Mouse (Mus musculus): ENCODE data around the gene Sar1b. TPM values are rescaled to one million over a fixed set of nuclear protein-coding genes. Genes with fewer than 3 reads are reported as not detected.
"Not testable (repeated sequence)": the region's sequence is repeated elsewhere in the genome, so short reads cannot be mapped to it uniquely, and the experiment has no call there.

Sar1b gene
- polyA plus RNA-seq, 1 experiment from 2014 or later = 206 TPM

- Histone ChIP-seq H3K27me3 (ENCODE audit: control insufficient read depth, insufficient read depth, low read depth, low read length) (no peaks in the 10 kb centered on the region), H3K9ac (ENCODE audit: low read depth, low read length) (peak overlapping the region; percentile 90)
- WGBS = under 1% methylated on average over 37 of the region's 46 CpGs
Observed at GRCm38 (mm10) chr11:51755621-51756311, 7.7 kb upstream of the Sar1b start.

GRCm38 (mm10) chr11:51756352-51756771 lies 7.1 kb upstream of the Sar1b start:
- no peaks in the 10 kb centered on the region for H3K9me3 ChIP-seq (replicated peaks; ENCODE audit: control insufficient read depth, low read length, poor library complexity, severe bottlenecking)
- H3K4me1 ChIP-seq (ENCODE audit: control insufficient read depth, insufficient read depth, low read length) = peaks cover 24% of the 10 kb centered on the region
- ATAC-seq = peak; percentile 98
- under 1% methylated on average over 41 of the region's 41 CpGs for WGBS
- H3K9ac ChIP-seq (ENCODE audit: low read depth, low read length) = peak overlapping the region; percentile 90
- peak overlapping the region; percentile 89 for H3K4me3 ChIP-seq (ENCODE audit: low read depth, low read length)
- H3K27ac ChIP-seq (ENCODE audit: low read length) = peak overlapping the region; percentile 79
- no peaks in the 10 kb centered on the region for H3K36me3 ChIP-seq (ENCODE audit: control insufficient read depth, insufficient read depth, low read length)
- H3K27me3 ChIP-seq (ENCODE audit: control insufficient read depth, insufficient read depth, low read depth, low read length) = 0 out of 2 replicates have a peak, but pooled peaks cover under 1% of the 10 kb centered on the region
- H3K4me2 ChIP-seq (ENCODE audit: low read length) = peak overlapping the region; percentile 96

More at GRCm38 (mm10) chr11:51755621-51756311, 7.7 kb upstream of the Sar1b start:
- H3K27ac ChIP-seq (ENCODE audit: low read length) = peak overlapping the region; percentile 79
- H3K9me3 ChIP-seq (replicated peaks; ENCODE audit: control insufficient read depth, low read length, poor library complexity, severe bottlenecking) = no peaks in the 10 kb centered on the region
- H3K4me1 ChIP-seq (ENCODE audit: control insufficient read depth, insufficient read depth, low read length) = peaks cover 24% of the 10 kb centered on the region
- H3K4me3 ChIP-seq (ENCODE audit: low read depth, low read length) = peak overlapping the region; percentile 89
- peak overlapping the region; percentile 96 for H3K4me2 ChIP-seq (ENCODE audit: low read length)
- no peaks in the 10 kb centered on the region for H3K36me3 ChIP-seq (ENCODE audit: control insufficient read depth, insufficient read depth, low read length)
- peak; percentile 75 for ATAC-seq

- peak overlapping the region; percentile 79 for H3K27ac ChIP-seq (ENCODE audit: low read length)
- WGBS = 74% methylated on average over 11 of the region's 11 CpGs
- peak; percentile 14; the same call in 1 of the 2 replicates for ATAC-seq
Observed at GRCm38 (mm10) chr11:51757023-51757422, 6.5 kb upstream of the Sar1b start.

GRCm38 (mm10) chr11:51757625-51758024 lies 5.9 kb upstream of the Sar1b start:
- no peak overlapping the region for H3K4me2 ChIP-seq (ENCODE audit: low read length)
- H3K4me3 ChIP-seq (ENCODE audit: low read depth, low read length) = no peak overlapping the region
- H3K27me3 ChIP-seq (ENCODE audit: control insufficient read depth, insufficient read depth, low read depth, low read length) = peaks cover 6% of the 10 kb centered on the region; the same call in 1 of the 2 replicates
- no peak for ATAC-seq
- no peaks in the 10 kb centered on the region for H3K36me3 ChIP-seq (ENCODE audit: control insufficient read depth, insufficient read depth, low read length)
- H3K27ac ChIP-seq (ENCODE audit: low read length) = no peak overlapping the region
- no peaks in the 10 kb centered on the region for H3K9me3 ChIP-seq (replicated peaks; ENCODE audit: control insufficient read depth, low read length, poor library complexity, severe bottlenecking)
- no peak overlapping the region for H3K9ac ChIP-seq (ENCODE audit: low read depth, low read length)
- WGBS = 93% methylated on average over 5 of the region's 5 CpGs
- H3K4me1 ChIP-seq (ENCODE audit: control insufficient read depth, insufficient read depth, low read length) = peaks cover 24% of the 10 kb centered on the region

More at GRCm38 (mm10) chr11:51757023-51757422, 6.5 kb upstream of the Sar1b start:
- H3K4me1 ChIP-seq (ENCODE audit: control insufficient read depth, insufficient read depth, low read length) = peaks cover 24% of the 10 kb centered on the region
- H3K9me3 ChIP-seq (replicated peaks; ENCODE audit: control insufficient read depth, low read length, poor library complexity, severe bottlenecking) = no peaks in the 10 kb centered on the region
- H3K36me3 ChIP-seq (ENCODE audit: control insufficient read depth, insufficient read depth, low read length) = no peaks in the 10 kb centered on the region
- peak overlapping the region; percentile 89 for H3K4me3 ChIP-seq (ENCODE audit: low read depth, low read length)
- H3K27me3 ChIP-seq (ENCODE audit: control insufficient read depth, insufficient read depth, low read depth, low read length) = peaks cover 6% of the 10 kb centered on the region; the same call in 1 of the 2 replicates
- H3K9ac ChIP-seq (ENCODE audit: low read depth, low read length) = peak overlapping the region; percentile 90
- H3K4me2 ChIP-seq (ENCODE audit: low read length) = peak overlapping the region; percentile 96

GRCm38 (mm10) chr11:51758207-51758606 lies 5.3 kb upstream of the Sar1b start:
- not testable (repeated sequence) for H3K27me3 ChIP-seq (ENCODE audit: control insufficient read depth, insufficient read depth, low read depth, low read length); ATAC-seq

GRCm38 (mm10) chr11:51759251-51759650 lies 4.2 kb upstream of the Sar1b start:
- Histone ChIP-seq H3K36me3 (ENCODE audit: control insufficient read depth, insufficient read depth, low read length) (no peaks in the 10 kb centered on the region), H3K4me3 (ENCODE audit: low read depth, low read length) (no peak overlapping the region), H3K9me3 (replicated peaks; ENCODE audit: control insufficient read depth, low read length, poor library complexity, severe bottlenecking) (no peaks in the 10 kb centered on the region), H3K4me2 (ENCODE audit: low read length) (no peak overlapping the region), H3K27ac (ENCODE audit: low read length) (no peak overlapping the region), H3K27me3 (ENCODE audit: control insufficient read depth, insufficient read depth, low read depth, low read length) (peaks cover 6% of the 10 kb centered on the region; the same call in 1 of the 2 replicates), H3K4me1 (ENCODE audit: control insufficient read depth, insufficient read depth, low read length) (peaks cover 21% of the 10 kb centered on the region), H3K9ac (ENCODE audit: low read depth, low read length) (no peak overlapping the region)
- no peak for ATAC-seq
- 81% methylated on average over 2 of the region's 2 CpGs for WGBS

More at GRCm38 (mm10) chr11:51758207-51758606, 5.3 kb upstream of the Sar1b start:
- WGBS = 90% methylated on average over 5 of the region's 5 CpGs
- H3K9ac ChIP-seq (ENCODE audit: low read depth, low read length); H3K36me3 ChIP-seq (ENCODE audit: control insufficient read depth, insufficient read depth, low read length); H3K9me3 ChIP-seq (replicated peaks; ENCODE audit: control insufficient read depth, low read length, poor library complexity, severe bottlenecking); H3K27ac ChIP-seq (ENCODE audit: low read length); H3K4me2 ChIP-seq (ENCODE audit: low read length); H3K4me3 ChIP-seq (ENCODE audit: low read depth, low read length): not testable (repeated sequence)
- peaks cover 29% of the 10 kb centered on the region for H3K4me1 ChIP-seq (ENCODE audit: control insufficient read depth, insufficient read depth, low read length)

- no peak overlapping the region for H3K27ac ChIP-seq (ENCODE audit: low read length)
- H3K4me3 ChIP-seq (ENCODE audit: low read depth, low read length) = no peak overlapping the region
- no peak for ATAC-seq
- H3K27me3 ChIP-seq (ENCODE audit: control insufficient read depth, insufficient read depth, low read depth, low read length) = peaks cover 6% of the 10 kb centered on the region; the same call in 1 of the 2 replicates
- no peak overlapping the region for H3K4me2 ChIP-seq (ENCODE audit: low read length)
- peaks cover 21% of the 10 kb centered on the region for H3K4me1 ChIP-seq (ENCODE audit: control insufficient read depth, insufficient read depth, low read length)
- H3K9ac ChIP-seq (ENCODE audit: low read depth, low read length) = no peak overlapping the region
- no peaks in the 10 kb centered on the region for H3K36me3 ChIP-seq (ENCODE audit: control insufficient read depth, insufficient read depth, low read length)
- 89% methylated on average over 6 of the region's 6 CpGs for WGBS
- no peaks in the 10 kb centered on the region for H3K9me3 ChIP-seq (replicated peaks; ENCODE audit: control insufficient read depth, low read length, poor library complexity, severe bottlenecking)
Observed at GRCm38 (mm10) chr11:51759941-51760657, 3.4 kb upstream of the Sar1b start.

- Histone ChIP-seq H3K36me3 (ENCODE audit: control insufficient read depth, insufficient read depth, low read length) (no peaks in the 10 kb centered on the region), H3K4me1 (ENCODE audit: control insufficient read depth, insufficient read depth, low read length) (peaks cover 24% of the 10 kb centered on the region), H3K4me2 (ENCODE audit: low read length) (no peak overlapping the region), H3K4me3 (ENCODE audit: low read depth, low read length) (no peak overlapping the region), H3K27ac (ENCODE audit: low read length) (no peak overlapping the region), H3K27me3 (ENCODE audit: control insufficient read depth, insufficient read depth, low read depth, low read length) (peaks cover 6% of the 10 kb centered on the region; the same call in 1 of the 2 replicates), H3K9ac (ENCODE audit: low read depth, low read length) (no peak overlapping the region), H3K9me3 (replicated peaks; ENCODE audit: control insufficient read depth, low read length, poor library complexity, severe bottlenecking) (no peaks in the 10 kb centered on the region)
- ATAC-seq = no peak
- WGBS = 83% methylated on average over 5 of the region's 5 CpGs
Observed at GRCm38 (mm10) chr11:51761241-51761640, 2.2 kb upstream of the Sar1b start.

All from midbrain, embryonic 16.5 days (tissue).